Mouse (Mus musculus) stomach, embryonic 15.5 days (tissue): ENCODE measurements at regions not wholly inside any gene's neighbourhood (a gene's known extent, or its start where the extent isn't known, plus 50 kb on each side); places are given as distances from the start of the nearest gene placed in this dataset.
A peak's percentile ranks its signal among the peaks of the same experiment; 100 is the strongest.

Experiments
- ATAC-seq: fragments of 200-750 bp; cut with Nextera tagmentation; 2 replicates; pipeline ENCODE4 v1.8.0; 2017; ENCODE audit warnings: low read depth, moderate number of reproducible peaks, moderate TSS enrichment; ENCODE audit not compliant: insufficient read depth, low FRiP score
- H3K27ac ChIP-seq: fragments of 300-500 bp; sonication (generic); 2 replicates; pipeline ENCODE4 v1.5.1; 2015; ENCODE audit warnings: mild to moderate bottlenecking, inconsistent platforms
- H3K27me3 ChIP-seq: fragments of 300-500 bp; sonication (generic); replicated peaks from 2 replicates; pipeline ENCODE4 v1.6.1; 2015; ENCODE audit warnings: inconsistent platforms
- H3K36me3 ChIP-seq: fragments of 300-500 bp; sonication (generic); 2 replicates; pipeline ENCODE4 v1.6.1; 2015; ENCODE audit warnings: inconsistent platforms
- H3K4me1 ChIP-seq: fragments of 300-500 bp; sonication (generic); 2 replicates; pipeline ENCODE4 v1.6.1; 2015; ENCODE audit warnings: inconsistent platforms
- H3K4me2 ChIP-seq: fragments of 300-500 bp; sonication (generic); 2 replicates; pipeline ENCODE4 v1.6.1; 2015; ENCODE audit warnings: mild to moderate bottlenecking, inconsistent platforms
- H3K4me3 ChIP-seq: fragments of 300-500 bp; sonication (generic); replicated peaks from 2 replicates; pipeline ENCODE4 v1.5.1; 2015; ENCODE audit warnings: inconsistent platforms
- H3K9ac ChIP-seq: fragments of 300-500 bp; sonication (generic); 2 replicates; pipeline ENCODE4 v1.6.1; 2015; ENCODE audit warnings: inconsistent platforms
- H3K9me3 ChIP-seq: fragments of 300-500 bp; sonication (generic); 2 replicates; pipeline ENCODE4 v1.6.1; 2016; ENCODE audit warnings: inconsistent platforms
- WGBS: fragments of 180-500 bp; shearing (Covaris S2); methylation state at CpG from one replicate; pipeline ENCODE4 v1.1.7; 2015; 5-methylcytosine and 5-hydroxymethylcytosine counted together

DNA sequence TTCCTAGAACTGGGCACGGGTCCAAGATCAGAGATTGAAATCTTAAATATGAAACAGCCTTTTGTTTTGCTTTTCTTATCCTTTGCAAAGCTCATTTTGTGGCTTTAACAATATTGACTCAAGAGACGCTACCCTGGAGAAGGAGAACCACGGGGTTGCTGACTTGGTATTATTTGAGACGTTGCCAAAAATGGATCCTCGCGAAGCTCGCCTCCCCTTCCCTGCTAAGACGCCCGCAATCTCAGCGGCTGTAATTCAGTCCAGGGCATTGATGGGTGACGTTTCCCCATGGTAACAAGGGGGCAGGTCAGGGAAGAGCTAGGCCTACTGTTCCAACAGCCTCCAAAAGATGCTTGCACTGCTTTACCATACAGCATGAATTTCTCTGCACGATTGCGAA, 131.5 kb upstream of the Nav3 start:
- Histone ChIP-seq H3K4me1 (no peaks in the 10 kb centered on the region), H3K9ac (no peak overlapping the region), H3K36me3 (no peaks in the 10 kb centered on the region), H3K4me3 (no peak overlapping the region), H3K9me3 (no peaks in the 10 kb centered on the region), H3K4me2 (peak overlapping the region; percentile 32), H3K27me3 (no peaks in the 10 kb centered on the region), H3K27ac (no peak overlapping the region)
- 43% methylated on average over 13 of the region's 13 CpGs for WGBS
- ATAC-seq: no peak; the same call in 1 of the 2 replicates

DNA sequence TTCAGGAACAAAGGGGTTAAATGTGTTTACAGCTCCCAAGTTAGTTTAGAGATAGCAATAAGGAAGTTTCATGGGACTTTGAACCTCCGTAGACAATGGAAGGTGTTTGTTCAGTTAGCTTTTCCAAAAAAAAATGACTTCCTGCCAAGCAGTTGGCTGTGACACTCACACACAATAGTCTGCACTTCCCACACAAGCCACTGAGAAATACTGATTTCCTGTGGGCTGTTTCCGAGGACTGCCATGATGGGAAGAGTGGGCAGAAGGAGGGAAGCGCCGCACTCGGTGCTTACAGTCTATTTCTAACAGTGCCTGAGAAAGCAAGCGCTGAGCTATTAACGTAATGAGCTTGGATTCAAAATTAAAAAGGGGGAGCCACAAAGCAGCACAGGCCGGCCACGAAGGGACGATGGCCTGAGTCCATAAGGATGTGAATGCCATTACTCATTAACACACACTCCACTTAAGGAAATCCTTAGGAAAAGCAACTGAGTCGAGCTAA, 144.4 kb upstream of the Nav3 start:
- Histone ChIP-seq H3K9ac (no peak overlapping the region), H3K4me2 (no peak overlapping the region), H3K27me3 (no peaks in the 10 kb centered on the region), H3K36me3 (no peaks in the 10 kb centered on the region), H3K4me3 (no peak overlapping the region), H3K9me3 (no peaks in the 10 kb centered on the region), H3K4me1 (no peaks in the 10 kb centered on the region), H3K27ac (no peak overlapping the region)
- WGBS: 67% methylated on average over 11 of the region's 11 CpGs
- peak; percentile 47; the same call in 1 of the 2 replicates for ATAC-seq

DNA sequence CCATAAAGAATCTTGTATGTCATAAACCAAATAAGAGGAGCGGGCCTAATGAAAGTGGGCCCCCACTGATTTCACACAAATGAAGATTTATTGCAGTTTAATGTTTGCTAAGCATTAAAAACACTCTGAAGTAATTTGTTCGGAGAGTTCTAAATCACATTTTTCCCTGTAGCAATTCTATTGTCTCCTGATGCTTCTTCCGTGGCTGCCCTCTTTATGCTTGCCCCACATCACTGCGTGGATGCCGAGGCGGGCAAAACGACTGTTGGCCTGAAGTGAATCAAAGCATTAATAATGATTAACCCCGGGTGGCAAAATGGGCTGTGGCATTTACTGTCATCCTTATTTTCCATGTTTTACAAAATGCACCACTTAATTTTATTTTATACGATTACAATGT, 134.9 kb upstream of the E2f7 start:
- H3K9ac ChIP-seq: no peak overlapping the region
- H3K4me1 ChIP-seq: no peaks in the 10 kb centered on the region
- no peak overlapping the region for H3K4me3 ChIP-seq
- H3K27ac ChIP-seq: no peak overlapping the region
- no peaks in the 10 kb centered on the region for H3K27me3 ChIP-seq
- H3K4me2 ChIP-seq: no peak overlapping the region
- no peaks in the 10 kb centered on the region for H3K9me3 ChIP-seq
- WGBS: 58% methylated on average over 9 of the region's 9 CpGs
- no peaks in the 10 kb centered on the region for H3K36me3 ChIP-seq
- ATAC-seq: no peak

DNA sequence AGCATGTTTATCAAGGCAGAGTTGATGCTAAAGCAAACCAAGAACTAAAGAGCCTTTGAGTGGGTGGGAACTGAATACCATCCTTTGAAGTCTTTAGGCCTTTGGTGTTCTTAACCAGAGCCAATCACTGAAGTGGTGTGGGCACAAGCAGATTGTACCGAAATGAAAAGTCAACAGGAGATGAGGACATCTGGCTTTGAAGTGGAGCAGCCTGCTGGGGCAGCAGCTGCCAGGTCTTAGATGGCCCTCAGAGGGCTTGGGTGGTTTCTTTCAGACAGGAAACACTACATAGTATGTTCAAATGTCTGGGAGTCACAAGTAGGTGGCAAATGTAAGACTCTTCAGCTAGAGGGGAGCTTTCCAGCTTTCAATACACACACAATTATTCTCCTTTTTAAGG, 128.2 kb upstream of the E2f7 start:
- no peaks in the 10 kb centered on the region for H3K36me3 ChIP-seq
- 29% methylated on average over 1 of the region's 1 CpGs for WGBS
- H3K27ac ChIP-seq: no peak overlapping the region
- no peak for ATAC-seq
- no peak overlapping the region for H3K4me2 ChIP-seq
- no peaks in the 10 kb centered on the region for H3K27me3 ChIP-seq
- no peak overlapping the region for H3K4me3 ChIP-seq
- no peaks in the 10 kb centered on the region for H3K4me1 ChIP-seq
- H3K9me3 ChIP-seq: no peaks in the 10 kb centered on the region
- no peak overlapping the region for H3K9ac ChIP-seq

DNA sequence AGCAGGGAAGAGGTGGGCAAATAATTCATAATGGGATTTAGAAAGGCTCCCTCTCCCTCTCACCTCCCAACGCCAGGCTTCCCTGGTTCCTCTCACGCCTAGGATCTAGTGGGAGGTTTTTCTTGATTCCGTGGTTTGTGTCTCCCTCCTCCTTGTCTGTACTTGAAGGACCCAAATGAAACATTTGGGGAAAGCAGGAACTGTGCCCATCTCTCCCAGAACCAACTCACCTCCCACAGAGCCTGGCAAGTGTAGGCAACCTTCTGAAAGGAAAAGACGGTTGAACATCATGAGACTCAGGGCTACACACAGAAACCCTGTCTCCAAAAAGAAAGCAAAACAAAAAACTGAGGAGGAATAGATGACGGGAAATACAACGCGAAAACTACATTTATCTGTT, 126.0 kb upstream of the E2f7 start:
- no peak overlapping the region for H3K4me2 ChIP-seq
- H3K4me3 ChIP-seq: no peak overlapping the region
- WGBS: 86% methylated on average over 7 of the region's 7 CpGs
- H3K4me1 ChIP-seq: no peaks in the 10 kb centered on the region
- H3K27ac ChIP-seq: no peak overlapping the region
- ATAC-seq: no peak
- no peak overlapping the region for H3K9ac ChIP-seq
- H3K27me3 ChIP-seq: no peaks in the 10 kb centered on the region
- no peaks in the 10 kb centered on the region for H3K9me3 ChIP-seq
- no peaks in the 10 kb centered on the region for H3K36me3 ChIP-seq

DNA sequence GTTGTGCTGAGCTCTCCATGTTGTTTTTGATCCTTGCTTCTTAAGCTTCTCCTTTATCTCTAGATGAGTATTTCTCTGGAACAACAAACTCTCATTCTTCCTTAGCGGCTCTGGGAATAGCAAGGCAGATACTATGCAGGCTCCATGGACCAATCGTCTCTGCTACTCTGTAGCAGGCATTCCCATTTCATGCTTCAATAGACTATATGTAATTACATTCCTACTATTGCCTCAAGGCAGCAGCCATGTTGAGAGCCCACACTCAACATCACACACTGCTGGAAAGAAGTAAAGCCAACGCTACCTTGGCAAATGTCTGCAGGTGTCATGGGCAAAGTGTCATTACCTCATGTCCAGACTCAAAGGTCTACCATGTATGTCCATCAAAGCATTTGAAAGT, 119.6 kb upstream of the E2f7 start:
- H3K9ac ChIP-seq: no peak overlapping the region
- H3K36me3 ChIP-seq: no peaks in the 10 kb centered on the region
- no peaks in the 10 kb centered on the region for H3K27me3 ChIP-seq
- H3K9me3 ChIP-seq: no peaks in the 10 kb centered on the region
- WGBS: 89% methylated on average over 3 of the region's 3 CpGs
- no peaks in the 10 kb centered on the region for H3K4me1 ChIP-seq
- no peak overlapping the region for H3K27ac ChIP-seq
- no peak for ATAC-seq
- no peak overlapping the region for H3K4me3 ChIP-seq
- H3K4me2 ChIP-seq: no peak overlapping the region

DNA sequence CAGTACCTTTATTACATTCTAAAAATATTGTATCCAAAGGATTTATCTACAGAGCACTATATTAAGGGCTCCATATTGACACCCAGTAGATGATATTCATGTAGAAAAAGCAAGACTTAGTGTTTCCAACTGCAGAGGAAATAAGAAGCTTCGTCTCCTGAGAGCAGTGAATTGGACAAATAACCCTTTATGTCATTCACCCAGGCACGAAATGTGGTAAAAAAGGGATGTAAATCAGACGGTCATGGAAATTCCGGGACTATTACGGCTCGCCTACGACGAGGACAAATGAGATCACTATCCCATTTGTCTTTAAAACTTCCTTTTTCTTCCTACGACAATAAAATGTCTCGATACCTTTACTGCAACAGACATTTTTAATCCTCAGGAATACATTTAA, 104.8 kb upstream of the E2f7 start:
- no peaks in the 10 kb centered on the region for H3K36me3 ChIP-seq
- no peak overlapping the region for H3K4me2 ChIP-seq
- no peak overlapping the region for H3K9ac ChIP-seq
- H3K4me3 ChIP-seq: no peak overlapping the region
- WGBS: 70% methylated on average over 10 of the region's 10 CpGs
- ATAC-seq: no peak
- no peak overlapping the region for H3K27ac ChIP-seq
- H3K9me3 ChIP-seq: no peaks in the 10 kb centered on the region
- H3K27me3 ChIP-seq: no peaks in the 10 kb centered on the region
- no peaks in the 10 kb centered on the region for H3K4me1 ChIP-seq

DNA sequence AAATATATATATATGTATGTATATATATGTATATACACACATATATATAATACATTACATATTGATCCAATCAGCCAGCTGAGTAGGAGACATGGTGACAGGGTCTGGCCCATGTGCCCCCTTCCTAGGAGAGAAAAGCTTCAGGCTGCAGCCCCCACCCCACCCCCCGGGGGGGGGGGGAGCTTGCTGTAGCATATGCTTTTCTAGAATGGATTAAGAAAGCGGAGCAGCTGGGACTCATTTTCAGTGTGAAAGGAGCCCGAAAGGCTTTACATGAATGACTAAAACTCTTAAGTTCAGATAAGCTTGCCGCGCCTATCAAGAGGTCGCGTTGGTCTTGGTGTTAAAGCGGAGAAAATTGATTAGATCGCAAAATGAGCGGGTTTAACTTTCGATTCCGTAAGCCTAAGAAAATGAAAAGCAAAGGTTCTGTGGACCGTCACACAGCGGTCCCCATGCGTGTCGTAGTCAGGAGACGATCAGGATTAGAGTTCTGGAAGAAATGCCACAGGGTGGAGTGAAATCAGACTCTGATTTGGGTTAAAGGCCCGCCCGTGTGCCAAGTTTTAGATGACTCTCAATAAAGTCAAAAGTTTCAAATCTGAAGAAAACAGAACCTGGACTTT, 103.1 kb upstream of the E2f7 start:
- H3K4me2 ChIP-seq: no peak overlapping the region
- H3K4me3 ChIP-seq: no peak overlapping the region
- H3K27me3 ChIP-seq: no peaks in the 10 kb centered on the region
- no peak for ATAC-seq
- H3K4me1 ChIP-seq: no peaks in the 10 kb centered on the region
- H3K36me3 ChIP-seq: no peaks in the 10 kb centered on the region
- H3K9me3 ChIP-seq: no peaks in the 10 kb centered on the region
- 84% methylated on average over 19 of the region's 19 CpGs for WGBS
- no peak overlapping the region for H3K9ac ChIP-seq
- H3K27ac ChIP-seq: no peak overlapping the region

DNA sequence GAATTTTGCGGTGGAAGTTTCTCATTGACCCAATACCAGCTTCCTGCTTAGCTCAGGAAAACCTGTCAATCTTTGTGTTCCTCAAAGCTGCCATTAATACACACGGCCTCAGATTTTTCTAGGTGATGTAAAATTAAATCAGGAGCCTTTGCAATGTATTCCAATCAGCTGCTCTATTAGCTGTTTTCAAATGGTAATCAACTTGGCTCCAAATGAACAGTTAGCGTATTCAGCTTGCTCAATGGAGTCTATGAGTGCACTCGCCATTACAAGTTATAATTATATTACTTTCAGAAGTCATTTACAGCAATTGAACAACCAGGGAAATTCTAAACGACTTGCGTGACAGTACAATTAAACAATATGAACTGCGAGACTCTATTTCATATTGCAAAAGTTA, 97.6 kb upstream of the E2f7 start:
- Histone ChIP-seq H3K4me2 (no peak overlapping the region), H3K9ac (no peak overlapping the region), H3K4me1 (no peaks in the 10 kb centered on the region), H3K4me3 (no peak overlapping the region), H3K36me3 (no peaks in the 10 kb centered on the region), H3K27me3 (no peaks in the 10 kb centered on the region), H3K9me3 (no peaks in the 10 kb centered on the region), H3K27ac (no peak overlapping the region)
- ATAC-seq: no peak
- 85% methylated on average over 7 of the region's 7 CpGs for WGBS

DNA sequence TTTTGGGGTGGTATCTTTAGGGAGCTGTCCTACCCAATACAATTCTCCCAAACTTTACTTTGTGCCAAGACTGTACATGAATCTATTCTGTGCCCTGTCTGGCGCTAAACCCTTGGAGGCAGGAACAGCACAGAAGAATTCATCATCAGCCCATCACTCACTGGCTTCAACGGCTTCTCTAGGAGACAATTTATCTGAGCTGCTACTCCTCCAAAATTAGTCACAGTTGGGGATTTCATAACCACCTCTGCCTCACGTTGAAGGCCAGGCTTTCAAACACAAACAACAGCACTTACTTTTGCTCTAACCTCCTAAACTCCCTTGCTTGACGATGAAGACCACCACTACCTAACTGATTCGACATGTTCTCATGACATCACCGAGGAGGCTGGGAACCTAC, 95.1 kb upstream of the E2f7 start:
- Histone ChIP-seq H3K36me3 (no peaks in the 10 kb centered on the region), H3K9me3 (no peaks in the 10 kb centered on the region), H3K4me1 (no peaks in the 10 kb centered on the region), H3K4me2 (no peak overlapping the region), H3K4me3 (no peak overlapping the region), H3K27ac (no peak overlapping the region), H3K27me3 (no peaks in the 10 kb centered on the region), H3K9ac (no peak overlapping the region)
- no peak for ATAC-seq
- WGBS: 67% methylated on average over 6 of the region's 6 CpGs

DNA sequence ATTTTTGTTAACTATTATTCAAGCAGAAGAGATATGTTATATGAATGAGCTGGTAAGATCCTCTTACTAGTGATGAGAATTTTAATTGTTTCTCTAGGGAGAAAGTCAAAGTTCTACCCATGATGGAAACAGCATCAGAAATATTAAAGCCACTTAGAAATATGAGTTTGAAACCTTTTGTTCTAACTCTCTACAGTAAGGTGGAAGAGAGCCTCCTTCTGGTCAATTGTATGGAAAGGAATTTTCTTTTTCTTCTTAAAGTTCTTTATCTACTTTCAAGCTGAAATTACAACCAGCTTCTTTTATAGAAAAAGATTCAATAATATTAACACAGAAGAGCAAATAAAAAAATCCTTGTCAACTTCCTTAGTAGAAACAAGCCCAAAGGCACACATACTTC, 94.4 kb upstream of the E2f7 start:
- no peak overlapping the region for H3K27ac ChIP-seq
- no peaks in the 10 kb centered on the region for H3K36me3 ChIP-seq
- no peak overlapping the region for H3K4me2 ChIP-seq
- no peaks in the 10 kb centered on the region for H3K27me3 ChIP-seq
- no peaks in the 10 kb centered on the region for H3K4me1 ChIP-seq
- H3K9me3 ChIP-seq: no peaks in the 10 kb centered on the region
- no peak for ATAC-seq
- H3K9ac ChIP-seq: no peak overlapping the region
- H3K4me3 ChIP-seq: no peak overlapping the region

DNA sequence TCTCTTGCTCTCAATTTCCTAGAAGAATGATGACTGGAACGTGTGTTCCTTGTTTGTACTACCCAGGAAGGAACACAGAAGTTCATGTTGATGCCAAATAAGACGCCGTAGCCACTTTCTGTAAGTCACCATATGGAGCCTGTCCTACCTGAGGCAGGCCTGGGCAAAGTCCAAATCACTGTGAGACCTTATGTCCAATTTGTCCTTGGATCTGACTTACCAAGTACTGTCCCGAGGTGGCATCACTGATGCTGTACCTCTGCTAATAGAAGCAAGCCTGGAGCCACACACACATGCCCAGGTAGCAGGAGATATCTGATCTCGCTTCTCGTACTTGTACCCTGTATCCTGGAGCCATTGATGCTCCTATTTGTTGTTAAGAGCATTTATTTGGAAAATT, 91.2 kb upstream of the E2f7 start:
- H3K4me2 ChIP-seq: no peak overlapping the region
- H3K4me3 ChIP-seq: no peak overlapping the region
- no peak overlapping the region for H3K9ac ChIP-seq
- no peaks in the 10 kb centered on the region for H3K9me3 ChIP-seq
- no peak overlapping the region for H3K27ac ChIP-seq
- no peak for ATAC-seq
- no peaks in the 10 kb centered on the region for H3K4me1 ChIP-seq
- H3K27me3 ChIP-seq: no peaks in the 10 kb centered on the region
- 79% methylated on average over 6 of the region's 6 CpGs for WGBS
- no peaks in the 10 kb centered on the region for H3K36me3 ChIP-seq

DNA sequence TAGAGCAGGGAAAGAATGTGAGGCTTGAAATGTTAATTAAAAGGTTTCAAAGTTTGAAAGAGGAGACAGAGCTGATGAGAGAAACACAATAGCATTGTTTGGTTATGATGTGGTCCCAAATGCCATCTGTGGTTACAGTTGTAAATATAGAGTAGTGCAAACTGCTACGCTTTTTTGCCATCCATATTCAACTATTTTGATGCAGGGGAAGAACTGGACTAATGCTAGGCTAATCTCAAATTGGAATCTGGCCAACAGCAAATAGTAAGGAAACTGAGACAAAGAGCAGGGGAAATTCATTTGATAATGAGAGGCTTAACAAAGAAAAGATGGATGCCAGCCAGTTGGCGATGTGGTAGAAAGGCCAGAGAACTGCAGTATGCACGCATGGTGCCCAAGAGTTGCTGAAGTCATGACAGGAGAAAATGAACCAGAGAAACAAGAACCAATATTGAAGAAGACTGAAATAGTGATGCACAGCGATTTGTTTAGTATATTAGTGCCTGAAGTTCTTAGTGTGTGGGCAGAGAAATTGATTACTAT, 87.0 kb upstream of the E2f7 start:
- no peak overlapping the region for H3K4me3 ChIP-seq
- H3K9me3 ChIP-seq: no peaks in the 10 kb centered on the region
- H3K4me1 ChIP-seq: no peaks in the 10 kb centered on the region
- WGBS: 88% methylated on average over 4 of the region's 4 CpGs
- no peak overlapping the region for H3K27ac ChIP-seq
- H3K27me3 ChIP-seq: no peaks in the 10 kb centered on the region
- H3K9ac ChIP-seq: no peak overlapping the region
- H3K36me3 ChIP-seq: no peaks in the 10 kb centered on the region
- no peak for ATAC-seq
- H3K4me2 ChIP-seq: no peak overlapping the region
